Mouse (Mus musculus): Measurements from ENCODE around the gene Acsl1.

Gene Acsl1

DNA sequence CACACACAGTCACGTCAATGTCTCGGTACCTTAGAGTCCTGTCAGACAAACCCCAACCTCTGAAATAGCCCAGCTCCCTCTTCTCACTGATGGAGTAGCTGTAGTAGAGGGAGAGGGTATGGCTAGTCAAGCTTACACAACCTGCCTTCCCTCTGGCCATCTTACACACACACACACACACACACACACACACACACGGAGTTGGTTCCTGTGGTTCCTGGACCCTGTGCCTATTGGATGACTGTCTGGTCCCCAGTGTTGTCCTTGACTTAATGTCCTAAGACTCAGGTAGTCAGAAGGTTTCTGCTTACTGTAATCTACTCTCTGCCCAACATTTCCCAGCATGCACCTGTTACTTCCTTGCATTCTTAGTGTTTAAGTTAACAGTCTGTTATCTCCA, 5.1 kb downstream of the Acsl1 start:
- no peak for DNase-seq

DNA sequence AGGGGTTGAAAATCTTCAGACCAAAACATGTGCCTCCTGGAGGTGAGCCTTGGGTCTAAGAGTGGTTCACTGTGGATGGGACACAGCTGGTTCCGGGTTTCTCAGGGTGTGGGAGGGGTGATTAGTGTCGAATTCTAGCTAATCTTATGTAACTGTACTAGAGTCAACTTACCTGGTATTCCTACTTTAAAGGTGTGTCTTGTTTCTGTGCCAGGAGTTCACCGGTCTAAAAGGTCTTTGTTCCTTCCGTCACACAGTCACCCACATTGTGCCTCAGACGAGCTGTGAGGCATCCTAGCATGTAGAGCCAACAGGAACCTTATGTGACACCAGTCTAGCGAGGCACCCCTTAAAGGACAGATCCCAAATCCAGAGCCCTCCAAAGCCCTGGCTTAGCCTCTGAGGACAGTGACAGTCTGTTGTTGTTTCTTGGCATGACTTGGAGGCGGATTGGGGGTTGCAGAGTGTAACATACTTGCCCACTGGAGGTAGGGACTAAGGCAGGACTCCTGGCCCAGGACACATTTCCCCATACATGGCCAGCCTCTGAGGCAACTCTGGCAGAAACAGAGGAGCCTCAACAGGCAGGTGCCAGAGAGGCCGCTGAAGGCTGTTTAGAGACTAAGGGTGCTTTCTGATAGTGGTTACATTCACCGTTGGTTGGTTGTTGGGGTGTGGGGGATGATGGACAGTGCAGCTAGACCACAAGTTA, 7.1 kb downstream of the Acsl1 start:
- no peak for DNase-seq

DNA sequence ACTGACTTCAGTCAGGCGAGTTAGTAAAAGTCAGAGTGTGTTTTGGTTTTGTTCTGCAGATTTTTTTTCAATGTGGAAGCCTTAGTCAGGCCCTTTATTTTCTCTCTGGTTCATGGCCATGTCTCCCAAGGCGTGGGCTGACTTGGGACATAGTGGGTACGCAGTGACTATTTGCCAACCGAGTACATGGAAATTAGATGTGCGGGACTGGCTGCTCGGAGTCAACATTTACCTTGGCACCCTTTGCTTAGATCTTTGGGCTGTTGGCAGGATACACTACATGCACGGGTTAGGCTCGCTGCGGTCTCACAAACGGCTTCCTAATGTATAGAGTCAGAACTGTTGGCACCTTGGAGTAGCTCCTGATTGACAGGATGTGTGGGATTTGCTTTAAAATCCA, 7.9 kb downstream of the Acsl1 start:
- no peak for DNase-seq

DNA sequence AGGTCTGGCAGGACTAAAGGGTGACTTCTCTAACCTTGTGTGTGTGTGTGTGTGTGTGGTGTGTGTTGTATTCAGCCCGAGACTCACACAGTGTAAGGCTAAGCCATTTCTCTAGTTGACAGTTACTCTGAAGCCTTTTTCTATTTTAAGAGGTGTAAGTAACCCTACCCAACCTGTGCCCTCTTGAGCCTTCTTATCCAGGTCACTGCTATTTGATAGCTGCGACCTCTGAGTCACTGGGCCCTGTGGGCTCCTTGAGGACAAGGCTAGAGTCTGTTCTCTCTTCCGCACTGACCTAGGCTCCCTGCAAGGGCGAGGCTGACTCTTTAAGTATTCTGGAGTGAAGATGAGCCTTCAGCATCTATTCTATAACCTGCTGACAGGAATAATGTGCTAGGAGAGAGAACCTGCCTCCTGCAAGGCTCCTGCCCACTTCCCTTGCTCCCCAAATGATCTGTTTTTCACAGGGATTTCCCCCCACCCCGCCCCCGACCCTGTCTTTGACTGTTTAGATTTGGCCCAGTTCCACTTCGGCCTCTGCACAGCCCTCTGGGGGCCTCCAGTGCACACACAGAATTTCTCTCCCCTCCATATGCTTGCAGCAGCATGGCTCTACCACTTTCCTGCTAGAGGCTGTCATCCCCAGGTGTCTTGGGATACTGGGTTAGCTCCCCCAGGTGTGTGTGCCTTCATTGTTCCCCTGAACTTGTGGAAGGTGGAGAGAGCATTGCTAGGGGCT, 9.1 kb downstream of the Acsl1 start:
- DNase-seq: no peak

DNA sequence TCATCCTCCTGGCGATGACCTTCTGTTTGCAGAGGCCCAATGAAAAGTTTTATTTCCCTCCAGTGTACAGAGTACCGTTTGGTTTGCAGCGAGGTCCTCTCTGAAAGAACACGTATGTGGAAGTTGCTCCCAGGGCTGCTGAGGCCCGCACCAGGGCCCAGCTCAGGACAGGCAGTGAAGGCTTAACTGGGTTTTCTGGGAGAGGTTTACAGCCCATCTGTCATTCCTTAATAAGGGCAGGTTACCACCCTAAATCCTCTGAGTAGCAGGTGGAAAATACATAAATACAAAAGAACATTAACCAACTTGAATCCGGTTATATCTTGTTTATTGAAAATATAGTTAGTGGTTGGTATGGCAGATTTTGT, 9.7 kb downstream of the Acsl1 start:
- no peak for DNase-seq

DNA sequence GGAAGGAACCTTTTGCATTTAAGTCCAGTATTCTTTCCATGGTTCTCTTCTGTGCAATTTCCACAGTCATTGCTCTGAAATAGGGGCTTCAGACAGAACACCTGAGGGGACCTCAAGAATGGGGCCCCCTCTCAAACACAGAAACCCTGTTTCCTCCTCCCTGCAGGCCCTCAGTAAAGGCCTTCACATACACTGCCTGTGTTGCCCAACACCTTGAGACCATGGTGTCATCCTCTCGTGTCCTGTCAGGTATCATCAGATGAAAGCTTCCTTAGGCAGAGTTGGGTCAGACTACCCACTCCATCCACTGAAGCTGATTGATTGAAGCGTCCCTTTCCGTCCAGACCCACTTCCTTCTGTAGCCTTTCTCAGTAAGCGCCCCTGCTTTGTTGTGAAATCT, 11.9 kb downstream of the Acsl1 start:
- DNase-seq: no peak

DNA sequence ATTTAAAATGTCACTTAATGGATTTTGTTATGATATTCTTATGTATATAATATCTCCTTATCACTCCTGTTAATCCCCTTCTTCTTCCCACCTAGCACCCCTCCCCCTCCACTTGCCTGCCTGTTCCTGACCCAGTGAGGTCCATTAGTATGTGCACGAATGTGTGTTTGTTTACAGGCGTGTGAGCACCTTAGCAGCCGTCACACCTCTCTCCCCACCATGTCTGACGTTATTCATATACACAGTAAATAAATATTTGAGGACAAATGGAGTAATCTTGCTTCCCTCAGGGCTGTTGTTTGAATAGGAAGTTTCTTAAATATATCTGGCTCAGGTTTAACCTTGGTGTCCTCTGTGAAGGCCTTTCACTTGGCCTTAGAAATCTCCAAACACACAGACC, 12.4 kb downstream of the Acsl1 start:
- no peak for DNase-seq

DNA sequence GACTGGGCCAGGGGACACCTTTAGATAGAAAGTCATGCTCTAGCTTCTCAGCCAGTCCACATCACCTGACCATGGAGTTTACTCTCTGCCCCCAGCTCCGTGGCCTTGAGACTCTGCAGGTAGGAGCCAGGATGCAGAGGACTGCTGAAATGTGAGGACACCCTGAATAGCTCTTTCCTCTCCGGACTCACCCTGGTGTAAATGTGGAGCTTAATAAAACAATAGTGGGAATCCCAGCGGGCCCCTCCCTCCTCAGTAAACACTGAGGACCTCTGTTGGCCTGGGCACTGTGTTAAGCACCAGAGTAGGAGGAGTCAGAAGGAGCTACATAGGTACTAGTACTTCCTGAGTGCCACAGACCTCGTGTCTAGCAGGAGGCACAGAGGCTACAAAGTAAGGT, 13.2 kb downstream of the Acsl1 start:
- DNase-seq: no peak

DNA sequence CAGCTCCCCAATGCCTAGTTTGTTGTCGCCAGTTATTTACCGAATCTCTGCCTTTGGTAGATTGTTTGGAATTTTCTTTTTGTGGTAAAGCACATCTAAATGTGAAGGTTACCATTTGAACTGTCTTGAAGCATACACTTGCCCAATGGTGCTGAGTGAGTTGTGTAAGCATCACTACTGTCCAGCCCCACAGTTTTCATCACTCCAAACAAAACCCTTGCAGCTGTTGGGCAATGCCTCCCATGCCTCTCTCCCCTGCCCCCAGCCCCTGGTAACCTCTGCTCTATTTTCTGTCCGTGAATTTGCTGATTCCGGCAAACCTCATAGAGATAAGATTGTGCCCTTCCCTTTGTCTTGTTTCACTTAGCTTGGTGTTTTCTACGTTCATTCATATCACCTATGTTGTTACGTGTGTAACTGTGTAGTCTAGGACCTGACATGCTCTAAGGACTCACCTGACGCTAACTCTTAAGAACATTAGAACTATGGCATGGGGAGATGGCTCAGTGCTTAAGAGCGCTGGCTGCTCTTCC, 14.2 kb downstream of the Acsl1 start:
- no peak for DNase-seq

DNA sequence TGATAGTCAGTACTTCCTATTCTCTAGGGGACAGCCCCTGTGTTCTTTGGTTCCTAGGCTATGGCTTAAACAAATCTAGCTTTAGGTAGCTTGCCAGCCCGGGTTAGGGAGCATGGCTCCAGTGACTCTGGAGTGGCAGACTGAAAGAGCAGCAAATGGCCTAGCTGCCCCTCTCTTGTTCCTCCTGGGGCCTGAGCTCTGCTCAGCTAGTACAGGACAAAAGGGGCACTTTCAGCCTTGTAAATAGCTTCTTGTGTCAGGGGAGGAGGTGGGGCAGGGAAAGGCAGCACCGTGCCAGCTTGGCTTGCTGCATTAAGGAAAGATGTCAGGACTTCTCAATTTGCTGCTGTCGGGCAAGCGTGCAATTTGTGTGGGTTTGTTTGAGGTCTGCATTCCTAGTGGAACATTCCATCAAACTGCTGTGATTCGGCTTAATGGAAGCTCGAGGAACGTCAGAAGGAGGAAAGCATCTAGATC, 17.3 kb downstream of the Acsl1 start:
- DNase-seq: no peak

DNA sequence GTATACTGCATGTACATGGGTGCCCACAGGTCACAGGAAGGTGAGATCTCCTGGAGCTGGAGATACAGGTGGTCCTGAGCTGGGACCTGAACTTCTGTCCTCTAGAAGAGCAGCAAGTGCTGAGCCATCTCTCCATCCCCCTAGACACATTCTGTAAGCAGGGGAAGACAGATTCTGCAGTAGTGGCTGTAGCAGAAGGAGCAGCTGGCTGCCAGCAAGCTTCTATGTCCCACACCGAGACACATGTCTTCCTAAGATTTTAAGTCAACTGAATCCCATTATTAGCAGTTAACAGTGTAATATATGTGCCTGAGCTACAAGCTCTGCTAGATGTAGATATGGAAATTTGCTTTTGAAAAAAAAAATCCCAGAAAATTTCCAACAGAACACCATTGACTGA, 18.4 kb downstream of the Acsl1 start:
- DNase-seq: no peak

DNA sequence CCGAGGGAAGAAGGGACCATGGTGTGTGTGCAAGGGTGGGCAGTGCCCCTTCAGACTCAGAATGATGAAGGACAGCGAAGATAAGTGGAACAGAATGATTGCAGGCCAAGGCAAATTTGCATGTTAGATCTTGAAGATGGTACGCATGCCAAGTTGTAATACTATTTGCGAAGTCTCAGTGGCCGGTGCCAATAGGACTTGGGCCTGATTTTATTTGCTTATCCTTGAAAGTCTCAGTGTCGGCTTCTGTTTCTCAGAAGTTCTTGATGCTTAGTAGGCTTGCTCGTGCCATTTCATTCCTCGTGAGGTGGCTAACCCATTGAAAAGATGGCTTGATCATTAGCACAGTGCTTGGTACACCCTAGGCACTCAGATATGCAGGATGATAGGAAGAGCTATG, 19.4 kb downstream of the Acsl1 start:
- no peak for DNase-seq

DNA sequence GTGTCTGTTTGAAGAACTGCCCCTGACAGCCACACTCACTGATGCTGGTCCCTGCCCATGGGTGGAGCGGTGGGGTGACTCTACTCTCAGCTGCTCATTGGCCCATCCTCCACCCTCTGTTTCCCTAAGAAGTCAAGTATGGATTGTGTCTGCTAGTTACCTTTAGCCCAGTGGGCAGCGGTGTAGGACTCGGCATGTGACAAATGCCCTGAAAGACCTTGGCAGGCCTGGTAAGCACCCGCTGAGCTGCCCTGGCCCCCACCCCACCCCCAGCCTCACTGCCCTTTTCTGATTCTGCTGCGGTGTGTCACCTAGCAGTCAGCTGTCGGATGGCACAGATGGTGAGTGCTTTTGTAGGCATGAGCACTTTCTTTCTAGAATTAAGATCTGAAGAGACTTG, 20.0 kb downstream of the Acsl1 start:
- no peak for DNase-seq

DNA sequence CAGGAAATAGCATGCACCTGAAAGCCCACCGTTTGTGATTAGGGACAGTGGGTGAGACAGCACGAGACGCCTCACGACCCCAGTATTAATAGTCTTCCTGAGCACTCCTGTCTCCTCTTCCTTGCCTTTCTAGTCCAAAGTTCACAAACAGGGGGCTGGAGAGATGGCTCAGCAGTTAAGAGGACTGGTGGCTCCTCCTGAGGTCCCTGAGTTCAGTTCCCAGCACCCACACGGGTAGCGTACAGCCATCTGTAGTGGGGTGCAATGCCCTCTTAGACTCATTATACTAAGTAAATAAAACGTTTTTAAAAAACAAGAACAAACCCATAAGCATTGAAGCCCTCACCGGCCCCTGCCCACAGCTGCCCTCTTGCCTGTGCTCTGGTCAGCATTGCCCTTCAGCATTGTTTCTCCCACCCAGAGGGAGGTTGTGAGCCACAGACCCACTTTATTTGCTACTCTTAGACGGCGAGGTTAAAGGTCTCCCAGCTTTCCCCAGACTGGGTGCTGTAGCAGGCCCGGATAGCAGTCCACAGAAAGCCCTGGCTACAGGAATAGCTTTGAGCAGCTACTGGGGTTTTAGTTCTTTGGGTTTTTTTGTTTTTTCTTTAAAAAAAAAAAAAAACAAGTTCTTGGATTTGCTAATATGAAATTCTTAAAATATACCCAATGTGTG, 22.8 kb downstream of the Acsl1 start:
- DNase-seq: no peak

DNA sequence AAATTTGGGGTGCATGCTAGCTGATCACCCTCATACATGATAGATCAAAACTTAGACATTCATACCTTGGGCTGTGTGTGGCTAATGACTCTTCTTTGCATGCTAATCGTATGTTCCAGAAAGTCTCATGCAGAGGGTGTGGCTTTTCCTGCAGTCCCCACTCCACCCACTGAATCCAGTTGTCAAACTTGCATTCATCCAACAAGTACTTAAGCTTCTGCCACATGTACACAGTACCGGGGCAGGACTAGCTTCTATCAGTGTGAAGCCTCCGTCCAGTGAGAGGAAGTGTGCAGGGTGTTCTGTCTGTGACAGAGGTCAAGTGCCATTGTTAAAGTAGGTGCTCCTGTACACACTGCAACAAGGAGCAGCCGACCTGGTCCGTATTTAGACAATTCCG, 26.0 kb downstream of the Acsl1 start:
- no peak for DNase-seq

DNA sequence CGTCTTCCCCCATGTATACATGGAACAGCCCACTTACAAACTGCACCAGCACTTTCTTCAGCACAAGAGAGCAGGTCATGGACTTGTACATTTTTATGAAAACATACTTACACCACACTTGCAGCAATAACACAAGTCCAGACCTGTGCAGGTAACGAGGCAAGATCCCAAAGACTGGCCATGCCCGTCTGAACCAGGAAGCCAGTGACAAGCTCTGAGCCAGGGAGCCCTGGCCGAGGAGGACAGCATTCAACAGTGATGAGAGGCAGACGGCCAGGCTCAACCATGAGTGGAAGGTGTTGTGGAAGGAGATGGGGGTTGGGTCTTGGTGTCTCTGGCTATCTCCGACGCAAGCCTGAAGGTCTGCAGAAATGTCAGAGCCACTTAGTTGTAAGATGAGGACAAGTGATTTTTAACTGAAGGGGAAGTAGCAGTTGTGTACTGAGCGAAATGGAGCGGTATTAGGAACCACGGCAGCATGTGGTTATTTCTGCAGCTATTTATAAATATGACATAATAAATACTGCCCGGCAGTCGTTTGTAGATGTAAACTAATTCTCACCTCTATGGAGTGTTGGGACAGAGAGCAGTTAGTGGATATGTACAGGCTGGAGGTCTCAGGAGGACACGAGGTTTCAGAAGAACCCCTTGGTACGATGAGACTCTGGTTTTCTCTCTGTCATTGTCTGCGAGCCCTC, 26.6 kb downstream of the Acsl1 start:
- no peak for DNase-seq

DNA sequence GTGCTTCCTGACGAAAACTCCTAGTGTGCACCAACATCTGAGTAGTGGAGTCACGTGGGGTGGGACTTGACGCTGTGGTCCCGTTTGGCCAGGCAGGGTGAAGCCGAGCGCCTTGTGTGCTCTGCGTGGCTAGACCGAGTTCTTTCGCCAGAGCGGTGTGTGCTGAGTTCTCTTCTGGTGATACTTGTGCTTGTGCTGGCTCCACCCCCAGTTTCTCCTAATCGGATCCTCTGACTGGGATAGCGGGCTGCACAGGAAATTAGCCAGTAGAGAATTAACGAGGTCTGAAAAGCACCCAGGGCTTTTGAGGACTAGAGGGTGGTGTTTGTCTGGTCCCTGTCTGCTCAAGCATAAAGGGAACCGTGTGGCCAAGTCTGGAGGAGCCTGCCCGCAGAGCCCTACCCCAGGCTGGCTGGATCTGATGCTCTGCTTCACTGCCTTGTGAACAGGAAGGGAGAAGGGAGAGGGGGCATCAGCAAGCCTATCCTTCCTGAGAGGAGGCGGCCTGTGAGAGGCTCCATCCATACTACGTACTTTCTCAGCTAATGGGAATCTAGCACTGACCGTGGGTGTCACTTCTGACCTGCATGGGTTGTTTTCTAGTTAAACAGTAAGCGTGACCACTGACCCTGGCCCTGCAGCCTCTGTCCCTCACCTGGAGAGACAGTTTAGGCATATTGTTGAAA, 28.7 kb downstream of the Acsl1 start:
- no peak for DNase-seq

DNA sequence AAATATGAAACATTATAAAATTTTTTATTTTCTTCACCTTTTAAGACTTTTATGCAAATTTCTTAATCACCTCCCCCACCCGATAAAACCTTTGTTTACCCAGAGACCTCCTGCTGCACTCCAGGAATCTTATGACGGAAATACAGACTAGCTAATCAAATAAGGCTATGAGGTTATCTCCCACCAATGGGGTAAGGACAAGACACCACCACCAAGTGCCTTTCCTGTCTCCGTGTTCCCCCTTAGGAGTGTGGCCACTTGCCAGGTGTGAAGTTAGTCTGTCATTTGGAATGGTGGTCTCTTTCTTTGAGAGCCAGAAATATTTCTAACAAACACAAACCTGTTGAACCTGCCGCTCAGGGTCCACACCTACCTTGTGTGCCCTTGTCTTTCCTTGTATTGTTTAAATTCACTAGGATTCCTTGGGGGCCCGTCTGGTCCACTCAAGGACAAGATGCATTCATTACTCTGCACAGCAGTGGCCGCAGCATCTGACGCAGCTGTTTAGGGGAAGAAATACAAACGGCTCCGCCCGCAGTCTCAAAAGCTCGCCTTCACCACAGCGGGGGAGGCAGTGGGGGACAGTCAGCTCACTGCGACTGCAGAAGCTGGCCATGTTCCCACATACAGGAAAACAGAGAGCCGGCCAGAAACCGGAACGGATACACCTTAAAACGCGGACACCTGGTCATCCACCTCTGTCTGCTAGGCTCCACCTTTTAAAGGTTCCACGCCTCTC, 31.7 kb downstream of the Acsl1 start:
- DNase-seq: no peak

DNA sequence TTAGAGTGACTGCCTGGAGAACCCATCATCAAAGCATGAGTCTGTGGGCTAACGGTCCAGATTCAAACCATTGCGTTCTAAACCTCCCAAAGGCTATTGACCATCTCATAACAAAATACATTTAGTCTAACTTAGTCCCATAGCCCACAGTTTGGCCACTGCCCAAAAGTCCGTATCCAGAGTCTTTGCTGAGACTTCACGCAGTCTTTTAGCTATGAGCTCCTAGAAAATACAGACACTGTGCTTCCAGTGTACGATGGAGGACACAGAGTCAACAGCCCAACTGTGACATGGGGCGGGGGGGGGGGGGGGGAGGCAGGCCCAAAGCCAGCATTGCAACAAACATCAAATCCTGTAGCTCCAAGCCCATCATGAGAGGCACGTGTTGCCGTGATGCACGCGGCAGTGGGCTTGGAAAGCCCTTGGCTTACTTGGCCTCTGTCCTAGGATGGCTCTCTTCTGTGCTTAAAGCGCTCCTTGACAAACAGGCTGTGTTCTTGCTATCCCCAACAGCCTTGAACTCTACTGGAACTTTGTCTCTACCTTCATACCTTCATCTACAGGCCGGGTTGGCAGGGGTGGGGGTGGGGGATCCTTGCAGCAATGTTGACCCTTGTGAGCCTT, 32.3 kb downstream of the Acsl1 start:
- no peak for DNase-seq

DNA sequence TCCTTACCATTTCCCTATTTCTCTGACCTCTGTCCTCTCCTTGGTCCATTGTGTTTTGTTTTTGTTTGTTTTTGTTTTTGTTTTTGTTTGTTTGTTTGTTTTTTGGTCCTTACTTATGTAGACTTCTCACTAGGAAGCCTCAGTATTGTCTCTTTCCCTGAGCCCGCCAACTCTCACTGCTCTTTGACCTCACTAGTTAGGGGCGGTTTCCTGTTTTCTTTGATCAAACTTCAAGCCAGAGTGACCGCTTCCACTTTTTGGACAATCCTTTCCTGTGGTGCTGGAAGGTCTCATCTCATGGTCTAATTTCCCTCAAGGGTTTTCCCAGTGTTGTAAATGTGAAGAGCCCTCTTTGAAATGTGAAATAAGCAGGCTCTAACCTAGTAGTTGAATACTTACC, 33.4 kb downstream of the Acsl1 start:
- DNase-seq: no peak
